Mouse (Mus musculus): ENCODE measurements around the gene Nupl1. TPM values are rescaled to one million over a fixed set of nuclear protein-coding genes. Genes with fewer than 3 reads are reported as not detected.

Nupl1 gene
- total and polyA plus RNA-seq, 3 experiments: 0.11 TPM; not detected in 2

GRCm38 (mm10) chr14:60189771-60190170 is 61.5 kb downstream of the Nupl1 start:
- Histone ChIP-seq H3K36me3 (replicated peaks) (no peaks in the 10 kb centered on the region), H3K4me1 (ENCODE audit: insufficient read depth, low read depth, low read length) (no peaks in the 10 kb centered on the region), H3K27me3 (ENCODE audit: insufficient read depth, low read length) (no peaks in the 10 kb centered on the region), H3K4me3 (ENCODE audit: low read depth, low read length) (no peak overlapping the region), H3K9me3 (replicated peaks) (0 out of 2 replicates have a peak, but pooled peaks cover 3% of the 10 kb centered on the region)
- ATAC-seq (ENCODE audit: extremely low read depth, insufficient number of reproducible peaks, low FRiP score, poor library complexity, severe bottlenecking): no peak
- TF ChIP-seq GATA2 (IDR thresholded peaks at IDR 0.05; ENCODE audit: borderline replicate concordance, low read depth, low read length) (no peak), POLR2AphosphoS5 (IDR thresholded peaks at IDR 0.05; ENCODE audit: insufficient replicate concordance, low read depth, low read length) (no peak), GATA1 (IDR thresholded peaks at IDR 0.05; ENCODE audit: borderline replicate concordance, low read length) (no peak), TAL1 (conservative IDR thresholded peaks at IDR 0.05; ENCODE audit: low read depth, low read length) (no peak), CTCF (IDR thresholded peaks at IDR 0.05; ENCODE audit: low read depth, low read length) (no peak)
- no peak for DNase-seq (ENCODE audit: low spot score)

DNA sequence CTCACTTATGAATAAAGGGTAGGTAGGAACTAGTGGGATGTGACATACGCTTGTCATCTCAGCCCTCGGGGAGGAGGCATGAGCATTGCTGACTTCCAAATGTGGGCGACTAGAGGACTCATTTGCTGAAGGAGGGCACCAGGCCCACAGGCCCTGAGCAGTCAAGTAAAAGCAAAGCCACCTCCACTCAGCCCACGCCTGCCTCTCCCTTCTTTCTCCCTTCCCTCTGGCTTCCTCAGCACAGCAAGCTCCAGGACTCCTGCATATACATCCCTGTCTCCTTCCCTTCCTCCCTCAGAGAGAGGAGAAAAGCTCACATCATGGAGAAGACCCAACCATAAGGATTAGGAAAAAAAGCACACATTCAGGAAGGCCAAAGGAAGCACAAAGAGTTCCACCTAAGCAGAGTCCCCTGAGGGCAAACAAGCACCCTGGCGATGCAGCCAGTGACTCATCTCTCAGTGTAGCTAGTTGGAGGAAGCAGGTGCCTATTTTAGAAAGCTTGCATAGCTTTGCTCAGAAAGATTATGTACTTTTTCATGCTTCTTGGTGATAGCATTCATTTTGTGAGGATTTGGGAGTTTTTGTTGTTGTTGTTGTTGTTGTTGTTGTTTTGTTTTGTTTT is 62.9 kb downstream of the Nupl1 start:
- ATAC-seq (ENCODE audit: extremely low read depth, insufficient number of reproducible peaks, low FRiP score, poor library complexity, severe bottlenecking): no peak
- Histone ChIP-seq H3K9me3 (replicated peaks) (0 out of 2 replicates have a peak, but pooled peaks cover 3% of the 10 kb centered on the region), H3K4me1 (ENCODE audit: insufficient read depth, low read depth, low read length) (no peaks in the 10 kb centered on the region), H3K4me3 (ENCODE audit: low read depth, low read length) (no peak overlapping the region), H3K27me3 (ENCODE audit: insufficient read depth, low read length) (no peaks in the 10 kb centered on the region), H3K36me3 (replicated peaks) (no peaks in the 10 kb centered on the region)
- no peak for DNase-seq (ENCODE audit: low spot score)
- TF ChIP-seq GATA2 (IDR thresholded peaks at IDR 0.05; ENCODE audit: borderline replicate concordance, low read depth, low read length): no peak
- no peak for TF ChIP-seq GATA1 (IDR thresholded peaks at IDR 0.05; ENCODE audit: borderline replicate concordance, low read length)
- no peak for TF ChIP-seq CTCF (IDR thresholded peaks at IDR 0.05; ENCODE audit: low read depth, low read length)
- no peak for TF ChIP-seq POLR2AphosphoS5 (IDR thresholded peaks at IDR 0.05; ENCODE audit: insufficient replicate concordance, low read depth, low read length)
- no peak for TF ChIP-seq TAL1 (conservative IDR thresholded peaks at IDR 0.05; ENCODE audit: low read depth, low read length)

- ATAC-seq (ENCODE audit: extremely low read depth, insufficient number of reproducible peaks, low FRiP score, poor library complexity, severe bottlenecking) (no peak), DNase-seq (ENCODE audit: low spot score) (no peak)
- H3K36me3 ChIP-seq (replicated peaks): no peaks in the 10 kb centered on the region
- TF ChIP-seq GATA2 (IDR thresholded peaks at IDR 0.05; ENCODE audit: borderline replicate concordance, low read depth, low read length): no peak
- TF ChIP-seq GATA1 (IDR thresholded peaks at IDR 0.05; ENCODE audit: borderline replicate concordance, low read length): no peak
- no peak for TF ChIP-seq TAL1 (conservative IDR thresholded peaks at IDR 0.05; ENCODE audit: low read depth, low read length)
- TF ChIP-seq CTCF (IDR thresholded peaks at IDR 0.05; ENCODE audit: low read depth, low read length): no peak
- no peak for TF ChIP-seq POLR2AphosphoS5 (IDR thresholded peaks at IDR 0.05; ENCODE audit: insufficient replicate concordance, low read depth, low read length)
- H3K4me3 ChIP-seq (ENCODE audit: low read depth, low read length): no peak overlapping the region
- H3K4me1 ChIP-seq (ENCODE audit: insufficient read depth, low read depth, low read length): no peaks in the 10 kb centered on the region
- H3K9me3 ChIP-seq (replicated peaks): peaks cover 2% of the 10 kb centered on the region; the same call in 1 of the 2 replicates
- H3K27me3 ChIP-seq (ENCODE audit: insufficient read depth, low read length): no peaks in the 10 kb centered on the region
These were observed 69.9 kb downstream of the Nupl1 start for GRCm38 (mm10) chr14:60181306-60181705.

DNA sequence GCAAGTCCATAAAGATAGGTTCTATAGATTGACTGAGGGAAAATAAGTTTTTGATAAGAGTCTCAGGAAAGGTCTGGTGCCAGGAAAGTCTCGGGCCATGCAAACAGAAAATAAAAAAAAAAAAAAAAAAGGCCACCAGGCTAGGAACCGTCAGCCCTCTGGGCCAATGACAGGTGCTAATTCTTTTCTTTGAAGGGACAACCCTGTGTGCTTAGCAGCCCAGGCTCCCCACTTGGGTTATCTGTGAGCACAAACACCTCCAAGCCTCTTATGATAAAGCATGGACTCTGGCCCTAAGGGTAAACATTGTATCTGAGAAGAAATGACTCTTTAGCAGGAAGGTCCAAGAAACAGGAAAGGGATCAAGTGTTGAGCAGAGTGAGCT is 72.7 kb downstream of the Nupl1 start:
- ATAC-seq (ENCODE audit: extremely low read depth, insufficient number of reproducible peaks, low FRiP score, poor library complexity, severe bottlenecking) (no peak), DNase-seq (ENCODE audit: low spot score) (no peak)
- TF ChIP-seq GATA2 (IDR thresholded peaks at IDR 0.05; ENCODE audit: borderline replicate concordance, low read depth, low read length) (no peak), POLR2AphosphoS5 (IDR thresholded peaks at IDR 0.05; ENCODE audit: insufficient replicate concordance, low read depth, low read length) (no peak), GATA1 (IDR thresholded peaks at IDR 0.05; ENCODE audit: borderline replicate concordance, low read length) (no peak), TAL1 (conservative IDR thresholded peaks at IDR 0.05; ENCODE audit: low read depth, low read length) (no peak), CTCF (IDR thresholded peaks at IDR 0.05; ENCODE audit: low read depth, low read length) (no peak)
- no peak overlapping the region for H3K4me3 ChIP-seq (ENCODE audit: low read depth, low read length)
- no peaks in the 10 kb centered on the region for H3K36me3 ChIP-seq (replicated peaks)
- peaks cover 2% of the 10 kb centered on the region; the same call in 1 of the 2 replicates for H3K9me3 ChIP-seq (replicated peaks)
- H3K4me1 ChIP-seq (ENCODE audit: insufficient read depth, low read depth, low read length): no peaks in the 10 kb centered on the region
- H3K27me3 ChIP-seq (ENCODE audit: insufficient read depth, low read length): no peaks in the 10 kb centered on the region; the same call in 1 of the 2 replicates

- Histone ChIP-seq H3K4me3 (ENCODE audit: low read depth, low read length) (no peak overlapping the region), H3K27me3 (ENCODE audit: insufficient read depth, low read length) (no peaks in the 10 kb centered on the region; the same call in 1 of the 2 replicates), H3K4me1 (ENCODE audit: insufficient read depth, low read depth, low read length) (no peaks in the 10 kb centered on the region), H3K36me3 (replicated peaks) (no peaks in the 10 kb centered on the region), H3K9me3 (replicated peaks) (peaks cover 2% of the 10 kb centered on the region; the same call in 1 of the 2 replicates)
- no peak for ATAC-seq (ENCODE audit: extremely low read depth, insufficient number of reproducible peaks, low FRiP score, poor library complexity, severe bottlenecking)
- TF ChIP-seq TAL1 (conservative IDR thresholded peaks at IDR 0.05; ENCODE audit: low read depth, low read length): no peak
- no peak for TF ChIP-seq POLR2AphosphoS5 (IDR thresholded peaks at IDR 0.05; ENCODE audit: insufficient replicate concordance, low read depth, low read length)
- TF ChIP-seq GATA2 (IDR thresholded peaks at IDR 0.05; ENCODE audit: borderline replicate concordance, low read depth, low read length): no peak
- no peak for TF ChIP-seq CTCF (IDR thresholded peaks at IDR 0.05; ENCODE audit: low read depth, low read length)
- TF ChIP-seq GATA1 (IDR thresholded peaks at IDR 0.05; ENCODE audit: borderline replicate concordance, low read length): no peak
- no peak for DNase-seq (ENCODE audit: low spot score)
These were observed 73.3 kb downstream of the Nupl1 start for GRCm38 (mm10) chr14:60177614-60178570.
